Mouse (Mus musculus) C2C12 (cell line): ENCODE data around the gene 4933425L06Rik.

Experiments used
- CTCF ChIP-seq: IDR thresholded peaks from one replicate; pipeline ENCODE4 v1.5.1; 2011; ENCODE audit not compliant: control insufficient read depth, insufficient read depth, insufficient read length
- MAX ChIP-seq: IDR thresholded peaks from one replicate; pipeline ENCODE4 v1.6.1; 2011; ENCODE audit warnings: mild to moderate bottlenecking, control low read depth
- MYOD1 ChIP-seq: IDR thresholded peaks from one replicate; pipeline ENCODE4 v1.6.1; 2011; ENCODE audit warnings: low read depth; ENCODE audit not compliant: control insufficient read depth, insufficient read length

DNA sequence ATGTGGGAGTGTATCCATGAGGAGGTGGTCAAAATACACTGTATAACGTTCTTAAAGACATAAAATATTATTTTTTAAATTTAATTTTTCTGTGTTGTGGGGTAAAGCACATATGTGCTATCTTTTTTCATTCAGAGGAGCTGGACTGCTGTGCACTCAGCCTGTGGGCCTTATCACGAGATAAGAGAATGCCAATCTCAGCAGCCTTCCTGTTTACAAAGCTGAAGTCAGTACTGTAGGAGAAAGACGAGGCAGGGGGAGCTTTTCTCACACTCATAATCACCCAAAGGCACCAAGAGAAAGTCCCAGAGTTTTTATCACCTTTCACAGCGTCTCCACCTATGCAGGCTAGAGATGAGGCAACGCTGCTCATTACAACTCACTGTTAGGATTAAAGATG is 52.5 kb downstream of the 4933425L06Rik start:
- TF ChIP-seq MYOD1 (no peak), CTCF (no peak), MAX (no peak)
